Mouse (Mus musculus) myocyte (in vitro differentiated cells): ENCODE results near the gene Foxe1.

Experiments used
- CEBPB ChIP-seq: IDR thresholded peaks from 2 replicates; pipeline ENCODE4 v1.6.1; 2011; ENCODE audit warnings: mild to moderate bottlenecking, moderate library complexity; ENCODE audit not compliant: poor library complexity, insufficient read depth, severe bottlenecking
- E2F4 ChIP-seq: IDR thresholded peaks from one replicate; pipeline ENCODE4 v1.6.1; 2011; ENCODE audit warnings: mild to moderate bottlenecking, control low read depth, moderate library complexity; ENCODE audit not compliant: insufficient read depth
- MAX ChIP-seq: IDR thresholded peaks from one replicate; pipeline ENCODE4 v1.6.1; 2011; ENCODE audit warnings: low read depth, mild to moderate bottlenecking, control low read depth
- MYOD1 ChIP-seq, 3 experiments: IDR thresholded peaks; one replicate each; pipeline ENCODE4 v1.6.1; 2011; ENCODE audit warnings: control low read depth in 2 of 3, low read depth in 2 of 3, mild to moderate bottlenecking in 2 of 3, moderate library complexity in 1 of 3; ENCODE audit not compliant: insufficient read length in 2 of 3, control insufficient read depth in 1 of 3
- MYOG ChIP-seq, 3 experiments: IDR thresholded peaks; one replicate each; pipeline ENCODE4 v1.6.1; 2011; ENCODE audit warnings: control low read depth in 2 of 3, low read depth in 2 of 3, mild to moderate bottlenecking in 2 of 3; ENCODE audit not compliant: insufficient read length in 2 of 3, control insufficient read depth in 1 of 3, insufficient read depth in 1 of 3
- POLR2A ChIP-seq: IDR thresholded peaks from one replicate; pipeline ENCODE4 v1.6.1; 2011; ENCODE audit warnings: low read depth, mild to moderate bottlenecking, control low read depth, moderate library complexity; ENCODE audit not compliant: insufficient read length
- POLR2AphosphoS2 ChIP-seq: IDR thresholded peaks from one replicate; pipeline ENCODE4 v1.6.1; 2011; ENCODE audit warnings: low read depth, control low read depth; ENCODE audit not compliant: insufficient read length
- REST ChIP-seq: IDR thresholded peaks from one replicate; pipeline ENCODE4 v1.6.1; 2011; ENCODE audit warnings: mild to moderate bottlenecking, control low read depth, moderate library complexity; ENCODE audit not compliant: insufficient read depth, insufficient read length
- SRF ChIP-seq: IDR thresholded peaks from one replicate; pipeline ENCODE4 v1.6.1; 2011; ENCODE audit warnings: low read depth; ENCODE audit not compliant: control insufficient read depth, insufficient read length
- TCF12 ChIP-seq: IDR thresholded peaks from one replicate; pipeline ENCODE4 v1.6.1; 2011; ENCODE audit warnings: mild to moderate bottlenecking, control low read depth; ENCODE audit not compliant: poor library complexity, insufficient read depth, severe bottlenecking
- TCF3 ChIP-seq: IDR thresholded peaks from one replicate; pipeline ENCODE4 v1.6.1; 2011; ENCODE audit warnings: low read depth, control low read depth; ENCODE audit not compliant: insufficient read length
- USF1 ChIP-seq: IDR thresholded peaks from one replicate; pipeline ENCODE4 v1.6.1; 2011; ENCODE audit warnings: low read depth, mild to moderate bottlenecking, control low read depth, moderate library complexity

GRCm38 (mm10) chr4:46328906-46329305 lies 14.5 kb upstream of the Foxe1 start:
- TF ChIP-seq USF1 (no peak), MAX (no peak), POLR2A (no peak), TCF12 (no peak), E2F4 (no peak), CEBPB (no peak), MYOD1 (IDR thresholded peaks at IDR 0.05; ENCODE audit: control insufficient read depth in 1 of 3, insufficient read length in 2 of 3, low read depth in 2 of 3) (no peak), MYOG (IDR thresholded peaks at IDR 0.05; ENCODE audit: control insufficient read depth in 1 of 3, insufficient read depth in 1 of 3, insufficient read length in 2 of 3, low read depth in 2 of 3) (no peak), POLR2AphosphoS2 (no peak), SRF (no peak), REST (no peak), TCF3 (no peak)
